Mouse (Mus musculus) lung, postnatal 10 days (tissue): ENCODE measurements around the gene Pemt.
A peak's percentile ranks its signal among the peaks of the same experiment; 100 is the strongest.

Experiments used
- DNase-seq: peaks from one replicate; pipeline ENCODE4 v3.0.0; 2021

The Pemt gene

GRCm38 (mm10) chr11:60048841-60049240 is 2.6 kb upstream of the Pemt start:
- DNase-seq: no peak

- no peak for DNase-seq
These were observed 622 bp downstream of the Pemt start for GRCm38 (mm10) chr11:60045676-60046057.

GRCm38 (mm10) chr11:60044777-60045176 is 1.5 kb downstream of the Pemt start:
- DNase-seq: no peak

- DNase-seq: no peak
These were observed 4.0 kb downstream of the Pemt start for GRCm38 (mm10) chr11:60042277-60042676.

- no peak for DNase-seq
These were observed 9.6 kb downstream of the Pemt start for GRCm38 (mm10) chr11:60036537-60037220.

- DNase-seq: no peak
These were observed 11.3 kb downstream of the Pemt start for GRCm38 (mm10) chr11:60034911-60035400.

GRCm38 (mm10) chr11:60034293-60034692 is 12.0 kb downstream of the Pemt start:
- DNase-seq: no peak

GRCm38 (mm10) chr11:60032586-60033430 is 13.5 kb downstream of the Pemt start:
- no peak for DNase-seq

- DNase-seq: no peak
These were observed 15.4 kb downstream of the Pemt start for GRCm38 (mm10) chr11:60030747-60031331.

GRCm38 (mm10) chr11:60029976-60030375 is 16.3 kb downstream of the Pemt start:
- no peak for DNase-seq

GRCm38 (mm10) chr11:60027913-60028875 is 18.1 kb downstream of the Pemt start:
- peak; percentile 30 for DNase-seq

- peak; percentile 88 for DNase-seq
These were observed 19.0 kb downstream of the Pemt start for GRCm38 (mm10) chr11:60027272-60027671.

GRCm38 (mm10) chr11:60026166-60026565 is 20.1 kb downstream of the Pemt start:
- no peak for DNase-seq

- DNase-seq: no peak
These were observed 25.1 kb downstream of the Pemt start for GRCm38 (mm10) chr11:60021201-60021600.

- no peak for DNase-seq
These were observed 29.6 kb downstream of the Pemt start for GRCm38 (mm10) chr11:60016726-60017125.

GRCm38 (mm10) chr11:60011516-60011915 is 34.8 kb downstream of the Pemt start:
- no peak for DNase-seq

GRCm38 (mm10) chr11:60009451-60009850 is 36.8 kb downstream of the Pemt start:
- DNase-seq: no peak

- DNase-seq: no peak
These were observed 40.4 kb downstream of the Pemt start for GRCm38 (mm10) chr11:60005866-60006265.

GRCm38 (mm10) chr11:60004716-60005115 is 41.6 kb downstream of the Pemt start:
- DNase-seq: no peak

- DNase-seq: no peak
These were observed 42.5 kb downstream of the Pemt start for GRCm38 (mm10) chr11:60003811-60004210.

- no peak for DNase-seq
These were observed 44.9 kb downstream of the Pemt start for GRCm38 (mm10) chr11:60001231-60001980.

- DNase-seq: no peak
These were observed 52.0 kb downstream of the Pemt start for GRCm38 (mm10) chr11:59994318-59994717.
